Mouse (Mus musculus): ENCODE measurements around the gene Kif13a. TPM values are rescaled to one million over a fixed set of nuclear protein-coding genes. Genes with fewer than 3 reads are reported as not detected.

Gene Kif13a
- polyA plus RNA-seq, 1 experiment, result 10.7 TPM

GRCm38 (mm10) chr13:46875377-46875776 is 54.3 kb downstream of the Kif13a start:
- no peak overlapping the region for H3K27ac ChIP-seq (ENCODE audit: control insufficient read depth, insufficient read depth, low read depth, low read length, poor library complexity)

GRCm38 (mm10) chr13:46872732-46873131 is 56.9 kb downstream of the Kif13a start:
- Histone ChIP-seq H3K4me1 (ENCODE audit: control insufficient read depth, insufficient read depth, low read length) (no peaks in the 10 kb centered on the region; the same call in 1 of the 2 replicates), H3K27ac (ENCODE audit: control insufficient read depth, insufficient read depth, low read depth, low read length, poor library complexity) (no peak overlapping the region), H3K4me3 (replicated peaks; ENCODE audit: control insufficient read depth, low read depth, low read length) (no peak overlapping the region)
- TF ChIP-seq CTCF (IDR thresholded peaks at IDR 0.05; ENCODE audit: control insufficient read depth, insufficient read depth, low read length) (no peak), POLR2A (IDR thresholded peaks at IDR 0.05; ENCODE audit: borderline replicate concordance, control insufficient read depth, low read depth, low read length) (no peak)
- 81% methylated on average over 11 of the region's 11 CpGs for WGBS

More at GRCm38 (mm10) chr13:46875377-46875776, 54.3 kb downstream of the Kif13a start:
- H3K4me3 ChIP-seq (replicated peaks; ENCODE audit: control insufficient read depth, low read depth, low read length), result no peak overlapping the region
- TF ChIP-seq POLR2A (IDR thresholded peaks at IDR 0.05; ENCODE audit: borderline replicate concordance, control insufficient read depth, low read depth, low read length), result no peak
- no peak for TF ChIP-seq CTCF (IDR thresholded peaks at IDR 0.05; ENCODE audit: control insufficient read depth, insufficient read depth, low read length)
- H3K4me1 ChIP-seq (ENCODE audit: control insufficient read depth, insufficient read depth, low read length), result no peaks in the 10 kb centered on the region; the same call in 1 of the 2 replicates
- 69% methylated on average over 6 of the region's 6 CpGs for WGBS

GRCm38 (mm10) chr13:46872194-46872593 is 57.5 kb downstream of the Kif13a start:
- no peak overlapping the region for H3K27ac ChIP-seq (ENCODE audit: control insufficient read depth, insufficient read depth, low read depth, low read length, poor library complexity)
- H3K4me1 ChIP-seq (ENCODE audit: control insufficient read depth, insufficient read depth, low read length), result no peaks in the 10 kb centered on the region; the same call in 1 of the 2 replicates
- no peak for TF ChIP-seq CTCF (IDR thresholded peaks at IDR 0.05; ENCODE audit: control insufficient read depth, insufficient read depth, low read length)
- TF ChIP-seq POLR2A (IDR thresholded peaks at IDR 0.05; ENCODE audit: borderline replicate concordance, control insufficient read depth, low read depth, low read length), result no peak
- 67% methylated on average over 6 of the region's 6 CpGs for WGBS
- no peak overlapping the region for H3K4me3 ChIP-seq (replicated peaks; ENCODE audit: control insufficient read depth, low read depth, low read length)

- TF ChIP-seq CTCF (IDR thresholded peaks at IDR 0.05; ENCODE audit: control insufficient read depth, insufficient read depth, low read length), result no peak
- TF ChIP-seq POLR2A (IDR thresholded peaks at IDR 0.05; ENCODE audit: borderline replicate concordance, control insufficient read depth, low read depth, low read length), result no peak
- no peaks in the 10 kb centered on the region; the same call in 1 of the 2 replicates for H3K4me1 ChIP-seq (ENCODE audit: control insufficient read depth, insufficient read depth, low read length)
- 91% methylated on average over 13 of the region's 13 CpGs for WGBS
- no peak overlapping the region for H3K4me3 ChIP-seq (replicated peaks; ENCODE audit: control insufficient read depth, low read depth, low read length)
- no peak overlapping the region for H3K27ac ChIP-seq (ENCODE audit: control insufficient read depth, insufficient read depth, low read depth, low read length, poor library complexity)
Observed at GRCm38 (mm10) chr13:46869464-46869863, 60.2 kb downstream of the Kif13a start.

GRCm38 (mm10) chr13:46863169-46863748 is 66.4 kb downstream of the Kif13a start:
- no peak overlapping the region for H3K4me3 ChIP-seq (replicated peaks; ENCODE audit: control insufficient read depth, low read depth, low read length)
- WGBS, result 42% methylated on average over 3 of the region's 3 CpGs
- no peak for TF ChIP-seq POLR2A (IDR thresholded peaks at IDR 0.05; ENCODE audit: borderline replicate concordance, control insufficient read depth, low read depth, low read length)
- no peak for TF ChIP-seq CTCF (IDR thresholded peaks at IDR 0.05; ENCODE audit: control insufficient read depth, insufficient read depth, low read length)
- no peaks in the 10 kb centered on the region for H3K4me1 ChIP-seq (ENCODE audit: control insufficient read depth, insufficient read depth, low read length)
- no peak overlapping the region for H3K27ac ChIP-seq (ENCODE audit: control insufficient read depth, insufficient read depth, low read depth, low read length, poor library complexity)

GRCm38 (mm10) chr13:46859876-46860275 is 69.8 kb downstream of the Kif13a start:
- Histone ChIP-seq H3K4me3 (replicated peaks; ENCODE audit: control insufficient read depth, low read depth, low read length) (no peak overlapping the region), H3K27ac (ENCODE audit: control insufficient read depth, insufficient read depth, low read depth, low read length, poor library complexity) (no peak overlapping the region), H3K4me1 (ENCODE audit: control insufficient read depth, insufficient read depth, low read length) (no peaks in the 10 kb centered on the region)
- TF ChIP-seq POLR2A (IDR thresholded peaks at IDR 0.05; ENCODE audit: borderline replicate concordance, control insufficient read depth, low read depth, low read length) (no peak), CTCF (IDR thresholded peaks at IDR 0.05; ENCODE audit: control insufficient read depth, insufficient read depth, low read length) (no peak)
- 78% methylated on average over 2 of the region's 2 CpGs for WGBS

GRCm38 (mm10) chr13:46859173-46859572 is 70.5 kb downstream of the Kif13a start:
- Histone ChIP-seq H3K4me3 (replicated peaks; ENCODE audit: control insufficient read depth, low read depth, low read length) (no peak overlapping the region), H3K4me1 (ENCODE audit: control insufficient read depth, insufficient read depth, low read length) (no peaks in the 10 kb centered on the region), H3K27ac (ENCODE audit: control insufficient read depth, insufficient read depth, low read depth, low read length, poor library complexity) (no peak overlapping the region)
- no peak for TF ChIP-seq POLR2A (IDR thresholded peaks at IDR 0.05; ENCODE audit: borderline replicate concordance, control insufficient read depth, low read depth, low read length)
- TF ChIP-seq CTCF (IDR thresholded peaks at IDR 0.05; ENCODE audit: control insufficient read depth, insufficient read depth, low read length), result no peak
- WGBS, result 74% methylated on average over 2 of the region's 2 CpGs

GRCm38 (mm10) chr13:46858835-46859152 is 70.9 kb downstream of the Kif13a start:
- TF ChIP-seq CTCF (IDR thresholded peaks at IDR 0.05; ENCODE audit: control insufficient read depth, insufficient read depth, low read length) (no peak), POLR2A (IDR thresholded peaks at IDR 0.05; ENCODE audit: borderline replicate concordance, control insufficient read depth, low read depth, low read length) (no peak)
- Histone ChIP-seq H3K4me1 (ENCODE audit: control insufficient read depth, insufficient read depth, low read length) (no peaks in the 10 kb centered on the region), H3K4me3 (replicated peaks; ENCODE audit: control insufficient read depth, low read depth, low read length) (no peak overlapping the region), H3K27ac (ENCODE audit: control insufficient read depth, insufficient read depth, low read depth, low read length, poor library complexity) (no peak overlapping the region)
- WGBS, result 86% methylated on average over 8 of the region's 8 CpGs

Measured in bone marrow, adult 2 months (tissue).